Mouse (Mus musculus) left cerebral cortex, postnatal 4 days (tissue): Measurements from ENCODE around the gene Nod1. TPM values are rescaled to one million over a fixed set of nuclear protein-coding genes. Genes with fewer than 3 reads are reported as not detected.

Experiments used
- DNase-seq: peaks from one replicate; pipeline ENCODE4 v3.0.0-alpha.2; 2022
- intact Hi-C: fragments of 180-260 bp; cut with DNase I; formaldehyde crosslinking; loops from one replicate; pipeline ENCODE4 v1.15.1; 2025
- total RNA-seq, 2 experiments: library from RNA; stranded (reverse); gene quantifications; 2 replicates each; pipeline ENCODE4 v1.2.3; 2021

Gene Nod1
- total RNA-seq, 2 experiments from 2014 or later = 2.4 TPM

GRCm38 (mm10) chr6:54943753-54944152, 28.7 kb downstream of the Nod1 start:
- intact Hi-C loops = no loop called here

DNA sequence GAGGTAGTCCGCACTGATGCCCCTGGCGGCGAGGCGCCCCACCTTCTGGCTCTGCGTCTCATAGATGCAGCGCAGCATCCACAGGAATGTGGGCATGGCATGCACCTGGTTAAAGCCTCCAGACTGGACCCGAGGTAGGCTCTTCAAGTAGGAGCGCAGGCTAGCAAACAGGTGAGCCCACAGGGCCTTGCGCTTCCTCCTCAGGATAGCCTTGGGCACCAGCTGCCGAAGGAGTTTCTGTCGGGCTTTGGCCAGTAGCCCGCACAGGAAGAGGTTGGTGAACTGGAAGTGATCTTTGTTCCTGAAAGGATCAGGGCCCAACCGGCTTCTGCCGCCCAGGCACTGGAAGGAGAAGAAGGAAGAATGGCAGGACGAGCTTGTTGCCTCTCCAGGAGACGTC, 29.1 kb downstream of the Nod1 start:
- intact Hi-C loops = no loop called here
- no peak for DNase-seq

More at GRCm38 (mm10) chr6:54943753-54944152, 28.7 kb downstream of the Nod1 start:
- DNase-seq = no peak

DNA sequence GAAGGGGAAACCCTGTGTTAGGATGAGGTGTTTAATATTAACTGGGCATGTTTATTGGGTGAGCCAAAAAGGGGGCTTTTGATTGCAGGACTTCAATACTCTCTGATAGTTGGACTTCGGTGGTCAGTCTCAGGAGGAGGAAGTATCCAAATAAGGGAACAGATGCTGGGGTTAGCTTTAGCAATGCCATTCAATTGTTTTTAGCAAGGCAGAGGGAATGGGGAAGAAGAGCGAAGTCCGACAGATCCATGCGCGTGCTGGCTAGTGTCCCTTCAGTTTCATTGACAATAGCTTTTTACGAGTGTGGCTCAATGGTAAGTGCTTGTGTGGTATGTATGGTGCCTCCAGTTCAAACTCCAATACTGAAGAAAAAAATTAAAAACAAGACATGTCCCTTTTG, 31.3 kb downstream of the Nod1 start:
- intact Hi-C loops = no loop called here
- no peak for DNase-seq

- DNase-seq = peak; percentile 24
- intact Hi-C loops = no loop called here
Measured at GRCm38 (mm10) chr6:54940126-54940525, 32.3 kb downstream of the Nod1 start.

GRCm38 (mm10) chr6:54939631-54940030, 32.8 kb downstream of the Nod1 start:
- DNase-seq = peak; percentile 22
- intact Hi-C loops = no loop called here

DNA sequence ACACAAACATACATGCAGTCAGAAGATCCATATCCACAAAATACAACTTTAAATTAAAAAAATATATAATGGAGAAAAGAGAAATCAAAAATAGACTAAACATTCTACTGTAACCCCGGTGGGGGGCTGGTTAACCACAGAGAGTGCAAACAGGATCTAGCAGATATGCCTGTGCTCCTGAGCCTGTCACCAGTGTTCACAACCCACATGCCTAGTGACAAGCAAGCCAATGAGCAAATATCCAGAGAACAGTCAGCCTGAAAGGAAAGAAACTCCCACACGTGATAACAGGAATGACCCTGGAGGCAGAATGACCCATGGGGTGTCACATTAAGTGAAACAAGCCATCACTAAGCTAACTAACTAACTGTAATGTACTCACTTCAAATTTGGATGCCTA, 35.9 kb downstream of the Nod1 start:
- DNase-seq = no peak
- intact Hi-C loops = no loop called here

GRCm38 (mm10) chr6:54934930-54935329, 37.5 kb downstream of the Nod1 start:
- no peak for DNase-seq
- intact Hi-C loops = no loop called here

- no peak for DNase-seq
- intact Hi-C loops = no loop called here
Measured at GRCm38 (mm10) chr6:54934313-54934712, 38.1 kb downstream of the Nod1 start.

GRCm38 (mm10) chr6:54933866-54934265, 38.5 kb downstream of the Nod1 start:
- intact Hi-C loops = no loop called here
- no peak for DNase-seq

DNA sequence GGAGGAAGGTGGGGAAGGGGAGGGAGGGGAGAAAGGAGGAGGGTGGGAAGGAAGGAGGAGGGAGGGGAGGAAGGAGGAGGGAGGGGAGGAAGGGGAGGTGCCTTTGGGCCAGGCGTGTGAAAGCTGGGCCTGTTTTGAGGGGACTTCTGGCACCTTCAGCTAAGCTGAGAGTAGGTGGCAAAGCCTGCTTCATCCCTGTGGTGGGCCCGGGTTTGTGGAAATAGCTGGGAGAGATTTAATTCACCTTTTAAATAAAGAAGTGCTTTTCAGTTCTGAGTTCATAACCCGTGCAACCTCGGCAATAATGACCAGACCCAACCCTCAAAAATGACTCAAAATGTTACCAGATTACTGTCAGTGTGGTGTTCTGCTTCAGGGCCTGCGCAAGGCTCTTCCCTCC, 39.2 kb downstream of the Nod1 start:
- intact Hi-C loops = no loop called here
- DNase-seq = no peak

GRCm38 (mm10) chr6:54932526-54932925, 39.9 kb downstream of the Nod1 start:
- DNase-seq = no peak
- intact Hi-C loops = no loop called here

DNA sequence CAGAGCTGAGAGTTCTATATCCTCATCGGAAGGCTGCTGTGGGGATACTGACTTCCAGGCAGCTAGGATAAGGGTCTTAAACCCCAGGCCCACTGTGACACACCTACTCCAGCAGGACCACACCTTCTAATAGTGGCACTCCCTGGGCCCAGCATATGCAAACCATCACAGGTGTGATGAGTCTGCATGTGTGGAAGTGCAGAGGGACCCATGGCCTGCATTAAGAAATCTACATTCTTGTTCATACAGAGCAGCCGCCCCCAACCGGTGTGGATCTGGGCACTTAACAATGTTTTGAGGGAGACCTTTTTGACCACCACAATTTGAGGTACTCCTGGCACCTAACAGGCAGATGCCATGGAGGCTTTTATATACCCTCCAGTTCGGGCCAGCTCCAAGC, 40.8 kb downstream of the Nod1 start:
- intact Hi-C loops = no loop called here
- DNase-seq = no peak

DNA sequence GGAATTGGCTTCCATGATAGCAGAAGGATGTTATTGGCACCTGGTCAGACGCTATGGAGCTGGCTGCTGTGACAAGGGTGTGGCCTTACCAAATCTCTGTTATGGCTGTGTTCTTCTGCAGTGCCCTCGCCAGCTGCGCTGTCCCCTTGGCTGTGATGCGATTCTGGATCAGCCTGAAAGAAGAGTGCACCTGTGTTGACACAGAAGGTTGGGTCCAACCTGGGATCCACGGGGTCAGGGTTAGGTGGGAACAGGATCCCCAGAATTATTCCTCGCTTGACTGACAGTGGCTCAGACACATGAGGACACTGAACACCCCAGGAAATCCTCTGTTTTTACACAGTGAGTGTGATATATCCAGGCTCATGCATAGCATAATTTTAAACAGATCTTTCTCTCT, 44.5 kb downstream of the Nod1 start:
- intact Hi-C loops = no loop called here
- DNase-seq = no peak

GRCm38 (mm10) chr6:54926899-54927298, 45.5 kb downstream of the Nod1 start:
- intact Hi-C loops = no loop called here
- no peak for DNase-seq

DNA sequence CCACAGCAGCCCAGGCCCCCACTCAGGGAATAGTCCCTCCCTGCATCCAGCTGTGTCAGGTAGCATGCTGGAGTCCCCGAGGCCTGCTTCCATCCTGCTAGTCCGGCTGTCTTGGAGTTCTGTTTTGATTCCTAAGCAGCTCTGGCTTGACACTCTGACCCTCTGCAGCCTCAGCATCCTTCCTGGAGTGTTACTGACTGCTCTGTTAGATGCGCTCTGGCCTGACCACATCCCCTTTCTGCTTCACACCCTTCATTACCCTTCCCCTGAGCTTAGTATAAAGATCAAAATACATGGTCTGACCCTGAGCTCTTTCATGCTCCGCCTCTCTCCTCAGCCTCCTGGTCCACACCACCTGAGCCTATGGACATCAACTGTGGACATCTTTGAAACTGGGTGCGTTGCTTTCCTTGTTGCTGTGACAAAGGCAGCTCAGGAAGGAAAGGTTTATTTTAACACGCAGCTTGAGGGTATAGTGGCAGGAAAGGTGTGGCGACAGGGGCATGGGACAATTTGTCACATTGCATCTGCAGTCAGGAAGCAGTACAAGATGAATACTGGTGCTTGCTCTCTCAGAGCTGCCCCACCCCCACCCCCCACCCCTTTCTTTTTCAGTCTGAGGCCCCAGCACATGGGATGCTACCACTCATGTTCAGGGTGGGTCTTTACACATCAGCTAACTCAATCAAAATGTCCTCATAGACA, 46.5 kb downstream of the Nod1 start:
- no peak for DNase-seq
- intact Hi-C loops = no loop called here

- intact Hi-C loops = no loop called here
- DNase-seq = no peak
Measured at GRCm38 (mm10) chr6:54924538-54924937, 47.9 kb downstream of the Nod1 start.

DNA sequence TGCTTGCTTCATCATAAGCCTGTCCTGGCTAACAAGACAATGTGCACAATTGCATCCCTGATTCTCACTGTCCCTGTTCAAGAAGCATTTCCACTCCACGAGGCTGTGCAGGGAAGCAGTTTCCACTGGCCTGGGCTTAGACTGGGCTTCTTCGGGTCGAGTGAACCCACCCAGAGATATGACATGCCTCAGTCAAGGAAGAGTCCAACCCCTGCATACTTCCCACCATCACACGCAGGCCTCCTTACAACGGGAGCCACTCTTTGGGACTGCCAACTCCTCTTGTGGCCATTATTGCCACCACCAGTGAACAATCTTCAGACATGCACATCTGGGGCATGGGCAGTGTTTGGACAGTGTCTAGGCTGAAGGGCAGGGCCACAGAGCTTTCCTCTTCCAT, 53.9 kb downstream of the Nod1 start:
- intact Hi-C loops = no loop called here
- DNase-seq = no peak

- intact Hi-C loops = no loop called here
- peak; percentile 29 for DNase-seq
Measured at GRCm38 (mm10) chr6:54917523-54917922, 54.9 kb downstream of the Nod1 start.

- no peak for DNase-seq
- intact Hi-C loops = no loop called here
Measured at GRCm38 (mm10) chr6:54916941-54917340, 55.5 kb downstream of the Nod1 start.

GRCm38 (mm10) chr6:54916163-54916562, 56.2 kb downstream of the Nod1 start:
- intact Hi-C loops = no loop called here
- no peak for DNase-seq

DNA sequence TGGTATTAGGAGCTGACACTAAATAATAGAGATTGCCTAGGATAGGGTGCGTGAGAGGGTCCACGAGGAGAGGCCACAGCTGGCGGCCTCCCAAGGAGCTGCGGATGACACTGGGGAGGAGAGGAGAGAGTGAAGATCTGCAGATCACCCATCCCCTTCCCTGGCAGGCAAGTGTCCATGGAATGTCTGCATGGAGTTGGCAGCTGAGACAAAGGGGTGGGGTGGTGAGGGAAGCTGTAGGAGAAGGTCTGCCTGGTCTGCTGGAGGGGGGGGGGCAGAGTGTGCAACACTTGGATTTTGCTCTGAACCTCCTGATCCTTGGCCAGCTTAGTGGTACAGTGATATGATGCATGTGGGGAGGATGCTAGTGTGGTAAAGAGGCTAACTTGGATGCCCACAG, 57.4 kb downstream of the Nod1 start:
- intact Hi-C loops = no loop called here
- no peak for DNase-seq

DNA sequence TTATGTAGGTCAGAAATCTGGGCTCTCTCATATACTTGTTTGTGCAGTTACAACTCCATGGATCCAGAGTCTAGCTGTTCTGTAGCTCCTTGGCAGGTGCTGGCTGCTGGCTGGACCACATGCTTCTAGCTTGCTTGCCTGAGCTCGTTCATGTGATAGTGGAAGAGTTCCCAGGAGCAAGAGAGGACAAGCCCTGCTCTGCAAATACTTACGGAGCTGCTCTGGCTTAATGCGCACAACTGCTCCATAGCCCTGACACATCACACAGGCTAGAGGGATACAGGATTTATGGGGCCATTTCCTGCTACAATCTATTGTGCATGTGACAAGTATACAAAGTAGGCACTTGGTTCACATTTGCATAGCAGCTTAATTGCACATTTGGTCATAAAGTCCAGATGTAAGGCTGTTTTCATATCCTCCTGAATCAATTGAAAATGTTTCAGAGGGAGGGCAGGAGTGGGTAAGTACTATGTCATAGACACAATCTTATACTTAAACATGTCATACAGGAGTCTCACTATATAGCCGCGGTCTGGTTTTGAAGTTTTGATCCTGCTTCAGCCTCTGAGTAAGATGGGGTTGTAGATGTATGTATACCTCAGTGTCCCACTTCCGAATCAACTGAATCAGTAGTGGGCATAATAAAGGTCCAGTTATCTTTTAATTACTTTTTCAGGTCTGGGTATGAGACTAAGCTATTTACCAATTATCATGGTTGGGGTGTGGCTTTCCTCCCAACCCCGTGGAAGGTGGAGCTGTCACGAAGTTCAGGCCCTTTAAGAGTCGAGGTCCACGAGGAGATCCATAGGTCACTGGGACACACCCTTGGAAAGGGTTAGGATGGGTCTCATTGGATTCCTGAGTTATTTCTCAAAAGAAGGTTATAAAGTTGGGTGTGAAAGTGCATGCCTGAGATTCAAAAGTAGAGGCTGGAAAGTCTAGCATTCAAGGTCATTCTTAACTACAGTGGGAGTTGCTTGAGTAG, 66.1 kb downstream of the Nod1 start:
- intact Hi-C loops = no loop called here
- DNase-seq = no peak
